Mouse (Mus musculus) olfactory bulb, adult 2 months (tissue): ENCODE results near the gene Sar1a.

Experiments used
- CTCF ChIP-seq: fragments of 200-500 bp; IDR thresholded peaks from 2 replicates; pipeline ENCODE4 v1.5.1; 2012; ENCODE audit warnings: low read depth, mild to moderate bottlenecking, low read length, moderate library complexity; ENCODE audit not compliant: insufficient read depth
- POLR2A ChIP-seq: fragments of 200-500 bp; IDR thresholded peaks from 2 replicates; pipeline ENCODE4 v1.6.1; 2012; ENCODE audit warnings: mild to moderate bottlenecking, low read depth, low read length, moderate library complexity; ENCODE audit not compliant: insufficient read depth

DNA sequence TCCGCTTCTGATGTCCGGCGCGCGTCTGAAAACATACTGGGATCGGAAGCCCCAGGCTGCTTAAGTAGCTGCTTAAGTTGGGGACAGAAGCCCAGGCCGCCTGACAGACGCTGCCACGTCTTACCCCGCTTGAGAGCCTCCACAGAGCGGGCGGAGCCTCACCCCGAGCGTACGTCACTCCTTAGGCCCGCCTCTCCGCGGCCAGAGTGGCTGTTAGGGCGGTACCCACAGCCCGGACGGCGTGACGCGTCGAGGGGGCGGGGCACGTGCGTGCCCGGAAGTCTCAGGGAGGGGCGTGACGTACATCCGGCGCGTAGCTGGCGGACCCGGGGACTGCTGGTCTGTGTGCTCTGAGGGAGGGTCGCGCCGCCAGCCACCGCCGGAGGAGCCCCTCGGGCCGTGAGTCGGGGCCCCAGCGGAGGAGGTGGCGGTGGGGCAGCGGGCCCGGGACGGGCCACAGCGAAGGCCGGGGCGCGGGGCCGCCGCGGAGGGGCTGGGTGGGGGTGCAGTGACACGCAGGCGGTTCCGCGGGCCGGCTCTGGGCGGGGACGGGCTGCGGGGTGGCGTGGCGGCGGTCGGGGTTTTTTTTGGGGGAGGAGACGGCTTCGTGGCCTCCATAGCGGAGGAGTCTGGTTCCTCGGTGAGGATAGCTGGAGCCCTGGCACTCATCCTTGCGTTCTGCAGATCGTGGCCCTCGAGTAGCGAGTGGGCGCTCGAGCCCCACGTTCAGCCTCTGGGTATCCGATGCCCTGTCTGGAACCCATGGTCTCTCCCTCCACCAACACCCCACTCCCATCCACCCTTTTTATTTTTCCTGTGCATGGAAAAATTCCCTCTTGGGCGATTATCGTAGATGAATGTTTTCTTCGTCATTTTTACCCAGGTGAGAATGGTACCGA, at the start of gene Sar1a:
- TF ChIP-seq POLR2A (peak; percentile 96), CTCF (no peak)
